Mouse (Mus musculus) limb, embryonic 11.5 days (tissue): ENCODE results near the gene Homer1. TPM values are rescaled to one million over a fixed set of nuclear protein-coding genes. Genes with fewer than 3 reads are reported as not detected.

Source experiments
- ATAC-seq: fragments of 200-750 bp; cut with Nextera tagmentation; 2 replicates; pipeline ENCODE4 v1.8.0; 2017; ENCODE audit warnings: low read depth; ENCODE audit not compliant: insufficient number of reproducible peaks, low FRiP score, low TSS enrichment
- DNase-seq: peaks from one replicate; pipeline ENCODE4 v3.0.0-alpha.2; 2015; ENCODE audit warnings: low spot score
- H3K27ac ChIP-seq: fragments of 300-500 bp; sonication (generic); replicated peaks from 2 replicates; pipeline ENCODE4 v1.5.1; 2014; ENCODE audit warnings: low read depth, mild to moderate bottlenecking, low read length
- H3K27me3 ChIP-seq: fragments of 300-500 bp; sonication (generic); 2 replicates; pipeline ENCODE4 v1.6.1; 2014; ENCODE audit warnings: mild to moderate bottlenecking, low read length, mixed read lengths; ENCODE audit not compliant: control insufficient read depth, insufficient read depth
- H3K36me3 ChIP-seq: fragments of 300-500 bp; sonication (generic); 2 replicates; pipeline ENCODE4 v1.6.1; 2014; ENCODE audit warnings: mild to moderate bottlenecking, low read length, moderate library complexity, mixed read lengths; ENCODE audit not compliant: control insufficient read depth, insufficient read depth
- H3K4me1 ChIP-seq: fragments of 300-500 bp; sonication (generic); 2 replicates; pipeline ENCODE4 v1.6.1; 2014; ENCODE audit warnings: low read length, mixed read lengths; ENCODE audit not compliant: control insufficient read depth, insufficient read depth
- H3K4me2 ChIP-seq: fragments of 300-500 bp; sonication (generic); 2 replicates; pipeline ENCODE4 v1.6.1; 2014; ENCODE audit warnings: low read depth, mild to moderate bottlenecking, moderate library complexity; ENCODE audit not compliant: severe bottlenecking
- H3K4me3 ChIP-seq: fragments of 300-500 bp; sonication (generic); 2 replicates; pipeline ENCODE4 v1.5.1; 2014; ENCODE audit warnings: low read depth, low read length
- H3K9ac ChIP-seq: fragments of 300-500 bp; sonication (generic); 2 replicates; pipeline ENCODE4 v1.6.1; 2014; ENCODE audit warnings: mild to moderate bottlenecking, low read length
- H3K9me3 ChIP-seq: fragments of 300-500 bp; sonication (generic); 2 replicates; pipeline ENCODE4 v1.6.1; 2016; ENCODE audit warnings: low read length; ENCODE audit not compliant: control insufficient read depth
- WGBS: fragments of 180-500 bp; shearing (Covaris S2); extraction: QIAGEN DNeasy Blood & Tissue Kit; methylation state at CpG from one replicate; pipeline ENCODE4 v1.1.7; 2014; 5-methylcytosine and 5-hydroxymethylcytosine counted together
- polyA plus RNA-seq: library from polyadenylated mRNA; unstranded; fragments of >200 nt; fragmentation: Nextera tagmentation; extraction: Ambion mirVana; gene quantifications from 2 replicates; pipeline ENCODE4 v1.2.1, GENCODE M21; 2014

Gene Homer1
- polyA plus RNA-seq, 1 experiment from 2014 or later, result 13.7 TPM

DNA sequence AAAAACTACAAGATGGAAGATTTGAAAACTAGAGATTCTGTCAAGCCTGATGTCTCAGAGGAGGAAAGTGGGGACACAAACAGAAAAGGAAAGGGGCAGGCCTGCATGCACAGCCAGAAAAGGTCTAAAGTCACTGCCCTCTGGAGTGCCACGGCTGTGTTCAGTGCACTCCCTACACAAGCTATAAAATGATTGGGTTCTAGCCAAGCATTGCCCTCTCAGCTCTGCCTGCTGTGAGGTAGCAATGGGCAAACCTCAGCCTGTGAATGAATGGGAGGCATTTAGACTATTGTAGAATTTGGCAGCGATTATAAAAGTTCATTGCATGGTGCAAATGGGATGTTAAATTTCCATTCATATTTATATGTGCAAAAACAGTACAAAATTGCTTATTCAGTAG is 120.3 kb downstream of the Homer1 start:
- no peak overlapping the region for H3K4me3 ChIP-seq

DNA sequence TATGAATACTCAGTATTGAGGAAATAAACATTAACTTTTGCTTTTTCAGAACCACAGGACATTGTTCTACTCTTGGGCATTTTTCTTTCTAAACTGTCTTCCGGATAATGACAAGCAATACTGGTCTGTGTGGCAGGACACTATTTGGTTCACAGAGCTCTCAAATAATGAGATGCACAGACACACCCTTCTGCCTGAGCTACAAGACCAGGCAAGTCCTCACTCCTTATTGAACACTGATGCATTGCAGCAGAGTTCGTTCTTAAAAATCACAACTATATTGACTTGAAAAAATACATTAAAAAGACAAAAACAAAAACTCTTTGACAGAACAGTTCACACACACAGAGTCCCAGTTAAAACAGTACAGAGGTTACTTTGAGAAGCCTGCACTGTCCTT is 123.8 kb downstream of the Homer1 start:
- Histone ChIP-seq H3K36me3 (no peaks in the 10 kb centered on the region), H3K4me1 (no peaks in the 10 kb centered on the region), H3K27me3 (no peaks in the 10 kb centered on the region), H3K9ac (no peak overlapping the region), H3K4me3 (no peak overlapping the region), H3K27ac (no peak overlapping the region), H3K9me3 (no peaks in the 10 kb centered on the region), H3K4me2 (no peak overlapping the region)
- ATAC-seq (no peak), DNase-seq (no peak)
- WGBS, result 85% methylated on average over 2 of the region's 2 CpGs

More for the DNA sequence above, 120.3 kb downstream of the Homer1 start:
- no peak overlapping the region for H3K4me2 ChIP-seq
- no peaks in the 10 kb centered on the region for H3K27me3 ChIP-seq
- ATAC-seq, result no peak
- H3K27ac ChIP-seq, result no peak overlapping the region
- no peak for DNase-seq
- no peaks in the 10 kb centered on the region for H3K9me3 ChIP-seq
- WGBS, result 86% methylated on average over 2 of the region's 2 CpGs
- H3K9ac ChIP-seq, result no peak overlapping the region
- no peaks in the 10 kb centered on the region for H3K4me1 ChIP-seq
- no peaks in the 10 kb centered on the region for H3K36me3 ChIP-seq

DNA sequence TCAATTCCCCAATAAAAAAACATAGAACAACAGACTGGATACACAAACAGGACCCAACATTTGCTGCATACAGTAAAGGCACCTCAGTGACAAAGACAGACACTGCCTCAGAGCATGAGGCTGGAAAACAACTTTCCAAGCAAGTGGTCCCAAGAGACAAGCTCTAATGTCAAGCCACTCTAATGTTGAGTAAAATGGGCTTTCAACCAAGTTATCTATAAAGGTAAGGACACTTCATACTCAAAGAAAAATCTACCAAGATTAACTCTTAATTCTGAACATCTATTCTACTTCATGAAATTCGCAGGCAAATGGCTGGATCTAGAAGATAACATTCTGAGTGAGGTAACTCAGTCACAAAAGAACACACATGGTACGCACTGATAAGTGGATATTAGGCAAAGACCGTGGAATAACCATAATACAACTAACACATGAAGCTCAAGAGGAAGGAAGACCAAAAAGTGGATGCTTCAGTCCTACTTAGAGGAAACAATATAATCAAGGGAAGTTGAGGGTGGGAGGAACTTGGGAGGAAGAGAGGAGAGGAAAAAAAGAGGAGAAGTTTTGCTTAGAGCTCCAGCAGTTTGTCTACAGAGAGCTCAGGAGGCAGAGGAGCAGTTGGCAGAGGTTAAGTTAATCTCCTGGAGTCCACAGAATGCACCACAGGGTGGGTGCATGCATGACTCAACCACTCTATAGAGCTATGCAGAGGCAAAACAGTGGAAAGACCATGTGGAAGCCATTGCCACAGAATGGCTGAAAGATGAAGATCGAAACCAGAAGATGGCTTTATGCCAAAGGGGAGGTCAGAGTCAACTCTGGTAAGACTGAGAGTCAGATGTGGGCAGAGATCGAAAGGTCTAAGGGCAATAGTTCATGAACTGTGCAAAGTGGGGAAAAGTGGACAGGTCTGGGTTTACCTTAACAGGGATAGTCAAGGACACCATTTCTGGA is 128.8 kb downstream of the Homer1 start:
- WGBS, result 93% methylated on average over 5 of the region's 5 CpGs
- ATAC-seq, result no peak
- DNase-seq, result no peak

DNA sequence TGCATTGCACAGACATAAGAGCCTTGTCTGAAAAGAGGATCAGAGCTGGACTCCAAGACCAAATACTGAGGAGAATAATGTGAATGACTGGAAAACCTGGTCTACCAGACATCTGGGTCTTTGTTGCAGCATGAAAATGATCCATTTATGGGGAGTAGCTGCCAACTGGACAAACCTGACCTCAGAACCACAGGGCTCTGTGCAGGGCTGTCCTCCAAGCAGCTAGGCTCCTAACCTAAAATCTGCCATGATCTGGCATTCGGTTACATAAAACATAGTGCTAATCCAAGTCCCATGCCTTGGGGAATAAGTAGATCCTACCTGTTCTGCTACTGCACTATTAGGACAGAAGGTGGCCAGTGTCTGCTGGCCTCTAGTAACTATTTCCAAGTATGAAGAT is 129.8 kb downstream of the Homer1 start:
- ATAC-seq (no peak), DNase-seq (no peak)
- Histone ChIP-seq H3K9me3 (no peaks in the 10 kb centered on the region), H3K4me2 (no peak overlapping the region), H3K4me1 (no peaks in the 10 kb centered on the region), H3K9ac (no peak overlapping the region), H3K36me3 (no peaks in the 10 kb centered on the region; the same call in 1 of the 2 replicates), H3K4me3 (no peak overlapping the region), H3K27me3 (no peaks in the 10 kb centered on the region), H3K27ac (no peak overlapping the region)
- WGBS, result 94% methylated on average over 1 of the region's 1 CpGs

More for the DNA sequence above, 128.8 kb downstream of the Homer1 start:
- H3K27ac ChIP-seq, result no peak overlapping the region
- no peaks in the 10 kb centered on the region for H3K9me3 ChIP-seq
- no peak overlapping the region for H3K9ac ChIP-seq
- H3K4me1 ChIP-seq, result no peaks in the 10 kb centered on the region
- H3K4me2 ChIP-seq, result no peak overlapping the region
- no peak overlapping the region for H3K4me3 ChIP-seq
- H3K36me3 ChIP-seq, result no peaks in the 10 kb centered on the region; the same call in 1 of the 2 replicates
- H3K27me3 ChIP-seq, result no peaks in the 10 kb centered on the region

DNA sequence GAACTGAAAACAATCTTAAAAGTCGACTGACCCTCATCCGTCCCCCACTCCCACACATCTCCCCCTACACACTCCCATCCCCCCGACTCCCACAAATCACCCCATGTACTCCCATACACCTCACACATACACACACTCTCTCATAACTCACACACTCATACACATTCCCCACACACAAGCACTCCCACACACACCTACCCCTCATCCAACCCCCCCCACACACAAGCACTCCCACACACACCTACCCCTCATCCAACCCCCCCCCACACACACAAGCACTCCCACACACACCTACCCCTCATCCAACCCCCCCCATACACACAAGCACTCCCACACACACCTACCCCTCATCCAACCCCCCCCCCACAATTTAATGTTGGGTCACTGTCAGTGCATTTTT is 140.7 kb downstream of the Homer1 start:
- Histone ChIP-seq H3K9ac (no peak overlapping the region), H3K4me1 (no peaks in the 10 kb centered on the region), H3K27ac (no peak overlapping the region), H3K27me3 (no peaks in the 10 kb centered on the region), H3K4me3 (no peak overlapping the region), H3K9me3 (no peaks in the 10 kb centered on the region), H3K4me2 (no peak overlapping the region), H3K36me3 (peaks cover 3% of the 10 kb centered on the region; the same call in 1 of the 2 replicates)
- no peak for DNase-seq
- WGBS, result 100% methylated on average over 3 of the region's 3 CpGs
- peak; percentile 73 for ATAC-seq

DNA sequence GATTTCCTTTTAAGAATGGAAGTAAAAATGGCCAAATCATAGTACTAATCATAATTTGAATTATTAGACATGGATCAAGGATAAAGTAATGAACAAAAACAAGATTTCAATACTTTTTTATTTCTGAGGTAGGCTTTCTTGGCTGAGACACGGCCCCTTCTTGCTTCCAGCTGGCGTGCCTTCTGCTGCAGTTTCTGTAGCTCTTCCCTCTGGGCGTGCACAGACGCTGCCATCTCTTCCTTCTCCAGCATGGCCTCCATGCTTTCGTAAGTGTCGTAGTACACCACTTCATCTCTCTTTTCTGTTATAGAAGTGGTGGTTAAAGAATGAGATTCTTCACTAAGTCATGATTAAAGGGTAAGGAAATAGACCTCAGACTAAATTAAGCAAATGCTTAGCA is 153.8 kb downstream of the Homer1 start:
- no peak overlapping the region for H3K4me2 ChIP-seq
- peaks cover 2% of the 10 kb centered on the region; the same call in 1 of the 2 replicates for H3K36me3 ChIP-seq
- no peak overlapping the region for H3K27ac ChIP-seq
- 95% methylated on average over 6 of the region's 6 CpGs for WGBS
- H3K27me3 ChIP-seq, result no peaks in the 10 kb centered on the region
- DNase-seq (no peak), ATAC-seq (no peak)
- H3K9ac ChIP-seq, result no peak overlapping the region
- H3K4me1 ChIP-seq, result no peaks in the 10 kb centered on the region
- H3K4me3 ChIP-seq, result no peak overlapping the region
- H3K9me3 ChIP-seq, result no peaks in the 10 kb centered on the region

Other genes starting within 250 kb of the Homer1 start
- 0.01 and 0.04 TPM in 2 replicates for gene Cmya5, start 154.9 kb upstream of the Homer1 start, polyA plus RNA-seq
- gene Tent2, start 107.2 kb upstream of the Homer1 start, polyA plus RNA-seq, result 90.3 and 91.1 TPM in 2 replicates
- 4.2 TPM in 2 replicates for gene Jmy, start 200.2 kb downstream of the Homer1 start, polyA plus RNA-seq